Mouse (Mus musculus) T-helper 17 cell (primary cell): Measurements from ENCODE around the gene 2310033P09Rik.

Experiments
- in situ Hi-C, 2 experiments: fragments of 300-600 bp; cut with MboI, MseI; formaldehyde crosslinking; loops; 1 replicate in 1 of 2; 2 replicates in 1 of 2; pipeline ENCODE4 v1.15.1; 2025; ENCODE audit warnings: high pct_unique_total_duplicates in 2 of 2

2310033P09Rik gene

GRCm38 (mm10) chr11:59228122-59228953 lies 20.2 kb downstream of the 2310033P09Rik start, which contains the start of gene Arf1:
Arf1 (minus strand) TSS chr11:59228270.
- in situ Hi-C loops: loop anchor here in 1 of 2 experiments (10.0 kb wide), 1 partner anchor 1126 kb away; the partner anchor contains the start of genes Drc3 and Tom1l2

- in situ Hi-C loops: no loop called here
Observed at GRCm38 (mm10) chr11:59230144-59230760, 22.1 kb downstream of the 2310033P09Rik start.

GRCm38 (mm10) chr11:59232797-59233196 lies 24.7 kb downstream of the 2310033P09Rik start:
- in situ Hi-C loops: no loop called here

- in situ Hi-C loops: loop anchor here in 1 of 2 experiments (5.0 kb wide), 1 partner anchor 244 kb away; no protein-coding TSS in a partner anchor
Observed at GRCm38 (mm10) chr11:59238525-59239427, 30.7 kb downstream of the 2310033P09Rik start.

GRCm38 (mm10) chr11:59239428-59239785 lies 31.3 kb downstream of the 2310033P09Rik start:
- in situ Hi-C loops: loop anchor here in 1 of 2 experiments (5.0 kb wide), 1 partner anchor 243 kb away; no protein-coding TSS in a partner anchor

- in situ Hi-C loops: loop anchor here in 1 of 2 experiments (5.0 kb wide), 1 partner anchor 243 kb away; no protein-coding TSS in a partner anchor
Observed at GRCm38 (mm10) chr11:59239796-59240195, 31.7 kb downstream of the 2310033P09Rik start.

- in situ Hi-C loops: no loop called here
Observed at GRCm38 (mm10) chr11:59241841-59242240, 33.7 kb downstream of the 2310033P09Rik start.

GRCm38 (mm10) chr11:59243856-59244255 lies 35.7 kb downstream of the 2310033P09Rik start:
- in situ Hi-C loops: no loop called here

- in situ Hi-C loops: no loop called here
Observed at GRCm38 (mm10) chr11:59248101-59248500, 40.0 kb downstream of the 2310033P09Rik start.

GRCm38 (mm10) chr11:59259647-59260046 lies 51.5 kb downstream of the 2310033P09Rik start:
- in situ Hi-C loops: no loop called here
